Mouse (Mus musculus) adrenal gland, adult 2 months (tissue): ENCODE measurements around the gene Dmtf1. TPM values are rescaled to one million over a fixed set of nuclear protein-coding genes. Genes with fewer than 3 reads are reported as not detected.
"Not testable (repeated sequence)": the region's sequence is repeated elsewhere in the genome, so short reads cannot be mapped to it uniquely, and the experiment has no call there.

Experiments used
- DNase-seq: peaks from one replicate; pipeline ENCODE4 v3.0.0; 2021
- long read RNA-seq: library from polyadenylated mRNA; stranded (forward); transcript quantifications from one replicate; pipeline ENCODE4 v2.0.0, GENCODE M21; 2021
- polyA plus RNA-seq: library from polyadenylated mRNA; depleted of rRNA; stranded (reverse); fragments of >200 nt; gene quantifications from 2 replicates; pipeline ENCODE4 v1.2.3, GENCODE M21; 2012; rRNA removed
- total RNA-seq, 2 experiments: library from RNA; stranded (reverse); gene quantifications; 2 replicates each; pipeline ENCODE4 v1.2.3; 2021

The Dmtf1 gene
- total RNA-seq (10 to 100 TPM; 25.7 to 31.9 TPM), polyA plus RNA-seq (3.1 and 3.3 TPM in 2 replicates)
- long read RNA-seq, transcript Dmtf1-202 (17 exons, 3,498 nt): minor isoform, 5 of 21 reads
- long read RNA-seq, transcript Dmtf1-201 (18 exons, 3,806 nt): major isoform, 8 of 21 reads
- long read RNA-seq, partial matches to known transcripts: 1 of 21 reads
- long read RNA-seq, other reads (novel, unspliced or antisense): 5 of 21 reads

DNA sequence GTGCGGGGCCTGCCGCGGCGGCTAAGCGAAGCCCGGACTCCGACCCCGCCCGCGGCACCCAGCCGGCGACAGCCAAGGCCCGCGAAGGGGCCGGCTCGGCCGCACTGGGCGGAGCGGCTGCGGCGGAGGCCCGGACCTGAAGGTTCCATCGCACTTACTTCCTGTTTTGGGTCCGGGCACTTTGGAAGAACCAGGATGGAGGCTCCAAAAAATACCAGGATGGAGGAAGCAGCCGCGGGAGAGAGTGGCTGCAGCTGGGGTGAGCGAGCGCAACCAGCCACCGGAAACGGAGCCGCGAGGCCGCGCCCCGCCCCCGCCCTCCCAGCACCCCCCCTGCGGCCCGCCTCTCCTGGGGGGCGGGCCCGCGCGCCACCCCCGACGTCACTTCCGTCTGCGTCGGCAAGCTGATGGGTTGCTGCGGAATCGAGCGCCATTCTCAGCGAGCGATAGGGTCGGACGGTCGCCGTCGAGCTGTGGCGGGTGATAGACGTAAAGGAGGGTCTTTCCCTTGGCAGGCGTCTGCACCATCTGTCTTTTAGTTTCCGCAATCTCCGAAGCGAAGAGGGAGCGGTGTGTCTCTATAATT is at the start of gene Dmtf1:
Dmtf1 (minus strand) TSS at position 321 of the 586 bp plus-strand sequence.
- peak; percentile 94 for DNase-seq

DNA sequence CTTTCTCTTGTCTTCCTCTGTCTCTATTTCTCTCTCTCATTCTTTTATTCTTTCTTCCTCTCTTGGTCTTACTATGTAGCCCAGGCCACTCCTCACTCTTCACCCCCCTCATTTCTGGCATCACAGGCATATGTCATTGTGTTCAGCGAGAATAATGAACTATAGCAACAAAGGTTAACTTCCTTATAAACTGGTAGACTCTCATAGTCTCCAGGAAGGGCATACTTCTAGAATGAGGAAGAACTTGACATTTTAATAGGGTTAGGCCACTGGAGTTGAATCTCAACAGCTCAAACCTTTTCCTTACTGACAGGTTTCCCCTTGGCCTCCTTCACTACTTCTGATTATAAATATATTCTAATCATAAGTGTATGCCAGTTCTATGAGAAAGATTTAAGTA is 24.9 kb upstream of the Dmtf1 start:
- DNase-seq: no peak

DNA sequence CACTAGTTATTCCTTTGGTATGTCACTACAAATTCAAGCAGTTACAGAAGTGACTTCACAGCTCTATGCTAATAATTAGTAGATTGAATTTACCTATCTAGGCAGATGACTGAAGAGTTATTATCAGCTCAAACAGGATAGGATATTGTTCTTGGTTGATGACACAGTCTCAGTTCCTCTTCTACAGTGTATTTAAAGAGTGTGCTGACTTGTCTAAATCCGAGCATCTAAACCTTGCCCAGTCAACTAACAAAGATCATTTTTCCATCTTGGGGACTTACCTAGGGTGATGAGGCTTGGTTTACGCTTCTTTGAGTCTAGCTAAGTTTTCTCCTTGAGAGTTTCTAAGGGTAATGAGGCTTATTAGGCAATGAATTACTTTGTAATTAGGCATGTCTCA is 11.7 kb upstream of the Dmtf1 start:
- no peak for DNase-seq

DNA sequence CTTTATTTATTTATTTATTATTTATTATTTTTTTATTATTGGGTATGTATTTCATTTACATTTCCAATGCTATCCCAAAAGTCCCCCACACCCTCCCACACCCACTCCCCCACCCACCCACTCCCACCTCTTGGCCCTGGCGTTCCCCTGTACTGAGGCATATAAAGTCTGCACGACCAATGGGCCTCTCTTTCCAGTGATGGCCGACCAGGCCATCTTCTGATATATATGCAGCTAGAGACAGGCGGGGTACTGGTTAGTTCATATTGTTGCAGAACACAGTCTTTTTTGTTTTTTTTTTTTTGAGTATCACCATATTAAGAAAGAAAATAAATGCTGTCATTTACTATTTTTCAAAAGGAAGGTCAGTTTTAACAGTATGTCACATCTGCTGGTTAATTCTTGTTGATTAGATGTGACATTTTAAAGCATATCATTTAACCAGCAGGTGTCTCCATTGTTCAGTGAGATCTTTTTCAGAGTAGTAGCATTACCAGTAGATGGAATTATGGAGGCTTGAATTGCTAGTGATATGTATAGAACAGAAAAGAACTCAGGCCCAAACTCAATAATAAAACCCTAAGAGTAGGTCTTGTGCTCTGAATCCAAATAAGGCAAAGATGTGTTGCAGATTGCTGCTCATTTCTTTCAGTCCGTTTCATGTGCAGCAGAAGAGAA is 7.9 kb upstream of the Dmtf1 start:
- not testable (repeated sequence) for DNase-seq

DNA sequence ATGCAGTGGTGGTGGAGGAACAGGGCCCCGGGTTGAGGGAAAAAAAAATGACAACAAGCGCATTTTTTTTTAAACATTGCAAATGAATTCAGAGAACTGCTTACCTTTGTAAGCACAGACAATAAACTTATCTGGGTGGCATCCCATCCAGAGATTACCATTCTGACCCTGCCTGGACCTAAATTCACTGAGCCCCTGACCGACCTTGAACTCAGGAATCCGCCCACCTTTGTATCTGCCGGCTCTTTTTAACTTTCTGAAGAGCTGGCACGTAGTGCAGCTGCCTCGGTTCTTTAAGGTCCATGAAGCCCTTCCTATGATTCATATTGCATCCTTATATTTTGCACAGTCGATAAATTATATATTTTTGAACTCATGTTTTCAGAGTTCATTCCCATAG is 4.8 kb upstream of the Dmtf1 start:
- DNase-seq: no peak

DNA sequence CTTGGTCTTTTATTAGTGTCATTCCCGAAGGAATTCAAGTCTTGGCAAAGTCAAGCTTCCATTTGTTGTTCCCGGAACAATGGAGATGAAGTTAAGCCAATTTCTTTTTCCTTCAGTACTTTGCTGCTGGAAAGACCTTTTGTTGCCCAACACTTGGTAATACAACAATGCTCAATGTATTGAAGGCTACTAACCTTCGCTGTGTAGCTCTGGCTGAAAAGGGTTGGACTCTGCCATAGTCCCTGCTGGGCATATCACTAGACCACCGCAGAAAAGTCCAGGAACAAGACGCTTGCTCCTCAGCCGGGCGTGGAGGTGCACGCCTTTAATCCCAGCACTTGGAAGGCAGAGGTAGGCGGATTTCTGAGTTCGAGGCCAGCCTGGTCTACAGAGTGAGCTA is 3.6 kb upstream of the Dmtf1 start:
- not testable (repeated sequence) for DNase-seq

DNA sequence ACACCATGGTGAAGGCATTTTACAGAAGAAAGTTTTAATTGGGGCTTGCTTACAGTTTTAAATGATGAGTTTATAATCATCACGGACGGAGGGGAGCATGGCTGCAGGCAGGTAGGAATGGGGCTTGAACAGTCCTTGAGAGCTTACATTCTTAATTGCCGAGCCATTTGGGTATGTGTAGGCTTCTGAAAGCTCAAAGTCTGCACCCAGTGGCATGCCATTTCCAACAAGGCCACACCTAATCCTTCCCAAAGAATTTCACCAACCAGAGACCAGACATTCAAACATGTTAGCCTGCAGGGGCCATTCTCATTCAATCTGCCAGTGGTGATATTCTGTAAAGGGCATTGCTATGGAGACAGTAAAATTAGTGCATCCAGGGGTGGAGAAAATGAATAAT is 1.8 kb upstream of the Dmtf1 start:
- DNase-seq: no peak

DNA sequence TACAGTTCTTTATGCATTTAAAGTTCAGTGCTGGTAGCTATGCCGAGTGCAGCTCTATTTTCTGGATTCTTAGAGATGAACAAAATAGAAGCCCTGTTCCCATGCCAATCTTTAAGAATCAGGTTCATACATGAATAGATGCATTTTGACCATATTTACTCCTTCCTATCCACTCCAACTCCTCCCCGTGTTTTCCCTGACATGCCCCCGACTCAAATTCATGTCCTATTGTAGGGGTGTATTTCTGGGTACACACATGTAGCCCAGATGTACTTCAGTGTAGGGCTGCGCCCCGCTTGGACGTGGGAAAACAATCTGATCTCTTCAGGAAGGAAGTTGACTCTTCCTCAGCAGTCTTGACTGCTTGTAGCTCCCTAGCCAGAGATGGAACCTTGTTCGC is 512 bp upstream of the Dmtf1 start:
- DNase-seq: no peak

DNA sequence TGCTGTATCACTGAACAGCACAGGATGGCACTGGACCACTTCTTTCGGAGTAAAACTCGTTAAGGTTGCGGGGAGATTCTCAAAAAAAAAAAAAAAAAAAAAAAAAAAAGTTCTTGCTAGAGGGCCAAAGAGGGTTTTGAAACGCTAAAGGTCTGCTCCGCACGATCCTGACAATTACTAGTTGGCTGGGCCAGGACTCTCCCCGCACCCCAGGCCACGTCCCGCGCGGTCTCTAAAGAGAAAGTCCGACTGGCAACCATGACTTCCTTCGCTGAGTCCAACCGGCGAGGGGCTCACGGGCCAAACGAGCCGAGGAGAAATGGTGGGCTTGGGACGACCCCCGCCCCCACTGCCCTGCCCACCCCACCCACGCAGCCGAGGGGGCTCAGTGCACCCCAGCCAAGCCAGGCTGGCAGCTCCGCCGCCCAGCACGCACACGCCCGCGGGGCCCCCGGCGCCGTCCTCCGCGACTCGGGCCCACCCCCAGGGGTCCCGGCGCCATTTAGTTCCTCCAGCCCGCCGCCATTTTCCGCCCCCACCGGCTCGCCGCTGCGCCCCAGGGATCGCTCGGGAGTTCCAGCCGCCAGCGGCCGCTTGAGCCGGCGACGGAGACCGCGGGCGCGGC is 633 bp downstream of the Dmtf1 start:
- DNase-seq: no peak

DNA sequence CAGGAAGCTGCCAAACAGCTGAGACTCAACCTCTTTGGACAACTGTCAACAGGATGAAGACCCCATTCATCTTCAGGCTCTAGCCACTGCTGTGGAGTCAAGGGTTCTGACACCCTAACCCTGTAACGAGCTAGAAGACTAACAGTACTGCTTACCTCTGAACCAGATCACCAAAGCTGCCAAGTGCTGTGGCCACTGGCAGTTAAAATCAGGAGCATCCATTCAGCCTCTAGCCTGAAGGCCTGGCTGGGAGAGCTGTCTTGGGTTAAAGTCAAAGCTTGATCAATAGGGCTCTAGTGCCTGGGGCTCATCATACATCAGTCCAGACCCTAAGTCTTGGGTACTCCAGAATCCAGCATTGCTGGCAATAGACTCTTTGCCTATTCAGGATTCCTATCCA is 4.2 kb downstream of the Dmtf1 start:
- no peak for DNase-seq

DNA sequence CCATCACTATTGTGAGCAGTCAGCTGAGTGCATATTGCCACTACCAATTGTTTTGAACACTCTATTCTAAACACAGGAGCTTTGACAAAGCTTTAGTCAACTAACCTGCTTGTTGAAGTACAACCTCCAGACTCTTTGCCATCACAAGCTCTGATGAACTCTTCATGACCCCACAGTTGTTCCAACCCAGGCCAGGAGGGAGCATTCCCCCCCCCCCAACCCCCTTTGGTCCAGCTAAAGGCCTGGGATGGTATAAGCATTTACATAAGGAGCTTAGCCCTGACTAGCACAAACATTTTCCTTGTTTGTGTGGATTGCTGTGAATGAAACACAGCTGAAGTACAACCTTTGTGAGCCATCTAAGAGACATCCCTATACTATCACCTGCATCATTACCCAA is 4.8 kb downstream of the Dmtf1 start:
- DNase-seq: no peak

DNA sequence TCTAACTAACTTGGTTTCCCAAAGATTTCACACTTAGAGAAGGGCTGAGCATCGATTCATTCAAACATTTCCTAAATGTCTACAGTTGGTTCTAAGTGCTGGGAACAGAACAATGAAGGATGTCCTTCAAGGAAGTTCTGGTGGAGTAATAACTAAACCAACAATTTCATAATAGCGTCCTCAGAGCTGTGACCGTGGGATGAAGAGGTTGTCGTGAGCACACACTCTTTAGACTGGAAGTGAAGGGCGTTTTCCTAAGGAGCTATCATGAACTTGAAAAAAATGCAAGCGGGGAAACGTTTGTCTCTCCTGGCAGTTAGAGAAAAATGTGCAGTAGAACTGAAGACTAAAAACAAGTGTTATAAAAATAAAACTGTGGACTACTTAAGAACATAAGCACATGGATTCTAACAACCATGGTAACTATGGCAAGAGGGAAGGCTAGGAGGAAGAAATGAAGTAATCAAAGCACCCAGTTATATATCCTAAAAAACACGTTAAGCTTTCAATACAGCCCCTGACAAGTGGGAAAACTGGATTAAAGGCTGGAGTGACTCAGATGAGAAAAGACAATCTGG is 12.2 kb downstream of the Dmtf1 start:
- no peak for DNase-seq

DNA sequence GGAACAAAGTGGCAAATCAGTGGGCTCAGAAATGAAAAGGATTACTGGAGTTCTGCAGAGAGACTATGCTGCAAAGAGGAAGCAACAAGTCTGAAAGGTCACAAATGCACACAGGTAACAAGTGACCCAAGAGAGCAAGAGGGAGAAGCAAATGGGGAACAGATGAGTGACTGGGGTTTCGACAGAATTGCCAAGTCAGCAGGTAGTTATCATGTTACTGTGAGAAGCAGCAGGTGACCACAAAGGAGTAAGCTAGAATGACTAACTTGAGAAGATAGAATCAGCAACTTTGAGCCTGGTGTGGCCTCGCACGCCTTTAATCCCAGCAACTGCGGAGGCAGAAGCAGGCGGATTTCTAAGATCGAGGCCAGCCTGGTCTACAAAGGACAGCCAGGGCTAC is 19.2 kb downstream of the Dmtf1 start:
- no peak for DNase-seq

DNA sequence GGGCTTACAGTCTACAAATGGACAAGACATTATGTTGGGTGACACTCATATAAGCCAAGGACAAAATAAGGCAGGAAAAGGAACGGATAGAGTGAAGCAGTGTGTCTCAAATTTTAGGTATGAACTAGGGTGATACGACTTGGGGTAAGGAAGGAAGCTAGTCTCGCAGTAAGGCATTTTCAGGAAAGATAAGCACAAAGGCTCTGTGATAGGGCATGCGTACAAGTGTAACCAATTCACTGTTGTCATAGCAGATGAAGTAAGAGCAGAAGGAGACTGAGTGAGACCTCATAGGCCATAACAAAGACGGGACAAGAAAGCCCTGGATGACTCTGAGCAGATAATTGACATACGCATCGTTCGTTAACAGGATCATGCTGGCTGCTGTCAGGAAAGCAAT is 20.9 kb downstream of the Dmtf1 start:
- no peak for DNase-seq

DNA sequence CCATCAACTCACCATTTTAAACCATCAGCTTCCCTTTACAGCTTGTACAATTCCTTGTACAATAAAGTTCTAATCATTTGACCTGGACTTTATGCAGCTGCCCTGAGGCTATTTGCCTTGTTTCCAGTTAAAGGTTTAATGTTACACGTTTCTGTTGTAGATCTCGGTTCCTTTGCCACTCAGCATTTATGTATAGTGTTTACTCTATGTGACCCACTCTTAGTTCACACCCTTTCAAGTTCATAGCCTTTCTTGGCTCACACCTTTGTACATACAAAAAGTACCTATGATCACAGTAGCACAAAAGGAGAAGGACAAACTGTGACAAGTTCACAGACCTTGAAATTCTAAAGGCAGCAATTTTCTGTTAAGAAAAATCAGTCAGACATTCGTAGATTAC is 26.0 kb downstream of the Dmtf1 start:
- no peak for DNase-seq

DNA sequence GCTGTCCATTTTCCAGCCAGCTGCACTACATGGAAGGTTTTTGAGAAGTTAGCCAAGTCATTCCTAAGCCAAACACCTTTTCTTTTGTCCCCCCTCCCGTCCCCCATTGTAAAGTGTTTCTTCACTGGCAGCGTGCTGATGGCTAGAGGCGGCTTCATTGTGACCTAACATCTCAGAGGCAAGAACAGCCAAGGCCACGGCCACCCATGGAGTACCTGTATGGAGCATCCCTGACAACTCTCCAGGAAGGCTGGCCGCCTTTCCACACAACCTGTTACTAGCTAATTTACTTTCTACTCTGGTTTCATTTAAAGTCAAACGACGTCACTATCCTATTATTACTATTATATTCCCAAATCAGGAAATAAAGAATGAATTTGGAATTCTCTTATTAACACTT is 29.8 kb downstream of the Dmtf1 start:
- DNase-seq: no peak

DNA sequence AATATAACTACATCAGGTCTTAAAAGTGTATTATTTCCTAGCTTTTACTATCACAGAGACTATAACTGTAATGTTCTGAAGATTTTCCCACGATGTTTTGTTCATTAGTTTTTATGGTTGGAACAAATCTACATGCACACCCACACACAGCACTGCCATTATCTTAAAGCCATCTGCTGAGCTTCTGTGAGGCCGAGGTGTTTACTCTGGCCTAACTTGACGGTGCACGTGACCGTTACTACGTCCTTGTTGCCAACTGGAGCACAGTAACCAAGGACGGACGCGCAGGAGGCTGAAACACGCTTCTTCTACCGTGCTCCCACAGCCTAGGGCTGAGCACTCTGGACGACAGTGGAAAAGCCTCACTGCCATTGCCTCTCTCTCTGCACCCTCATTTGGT is 33.0 kb downstream of the Dmtf1 start:
- DNase-seq: no peak

DNA sequence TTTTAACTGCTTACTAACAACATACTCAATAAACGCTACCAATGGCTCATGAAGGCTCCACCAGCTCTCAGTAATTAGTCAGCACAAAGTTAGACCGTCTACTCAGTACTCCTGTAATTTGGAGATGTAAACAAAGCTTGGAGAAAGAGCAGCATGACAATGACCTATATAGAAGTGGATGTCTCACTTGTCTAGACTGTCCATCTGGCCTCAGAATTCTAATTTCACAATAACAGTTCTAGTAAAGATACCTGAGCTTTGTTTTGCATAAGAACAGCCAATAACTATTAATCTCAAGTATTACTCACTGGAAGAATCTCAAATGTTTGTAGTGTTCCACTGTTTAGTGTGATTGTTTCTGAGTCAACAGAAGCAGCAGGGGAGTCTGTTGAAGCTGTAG is 37.4 kb downstream of the Dmtf1 start:
- no peak for DNase-seq

DNA sequence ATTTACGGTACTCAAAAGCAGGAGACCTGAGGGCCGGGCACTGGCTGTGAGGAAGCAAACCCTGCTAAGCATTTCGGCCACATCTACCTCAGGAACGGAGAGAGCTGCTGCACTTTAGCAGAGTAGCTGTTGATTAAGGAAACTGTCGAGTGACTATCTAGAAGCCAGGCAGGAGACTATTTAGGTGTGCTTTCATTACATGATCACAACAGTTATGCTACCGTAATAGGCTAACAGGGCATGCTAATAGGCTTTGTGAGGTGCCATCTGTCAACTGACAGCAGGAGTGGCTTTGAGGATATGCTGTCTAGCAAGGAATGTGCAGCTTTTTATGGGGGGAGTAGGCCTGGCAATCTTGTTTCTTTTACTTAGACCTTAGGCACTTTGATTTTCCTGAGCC is 47.4 kb downstream of the Dmtf1 start:
- DNase-seq: no peak

DNA sequence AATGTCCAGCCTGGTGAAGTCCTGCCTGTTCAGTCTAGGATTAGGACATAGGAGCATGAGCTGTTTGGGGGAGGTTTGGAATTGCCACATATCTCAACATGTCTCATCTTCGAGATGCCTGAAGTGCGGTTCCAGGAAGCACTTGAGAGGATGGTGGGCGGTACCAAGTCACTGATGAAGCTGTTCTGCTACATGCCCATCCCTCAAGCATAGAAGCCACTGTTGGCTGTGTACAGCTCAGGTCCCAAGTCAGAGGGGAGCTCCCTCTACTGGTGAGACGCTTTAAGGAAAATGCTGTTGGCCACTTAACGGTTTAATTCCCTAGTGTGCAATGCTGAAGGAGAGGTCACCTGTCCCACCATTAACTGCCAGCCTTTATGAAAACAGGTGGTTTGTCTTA is 49.8 kb downstream of the Dmtf1 start:
- peak; percentile 57 for DNase-seq

DNA sequence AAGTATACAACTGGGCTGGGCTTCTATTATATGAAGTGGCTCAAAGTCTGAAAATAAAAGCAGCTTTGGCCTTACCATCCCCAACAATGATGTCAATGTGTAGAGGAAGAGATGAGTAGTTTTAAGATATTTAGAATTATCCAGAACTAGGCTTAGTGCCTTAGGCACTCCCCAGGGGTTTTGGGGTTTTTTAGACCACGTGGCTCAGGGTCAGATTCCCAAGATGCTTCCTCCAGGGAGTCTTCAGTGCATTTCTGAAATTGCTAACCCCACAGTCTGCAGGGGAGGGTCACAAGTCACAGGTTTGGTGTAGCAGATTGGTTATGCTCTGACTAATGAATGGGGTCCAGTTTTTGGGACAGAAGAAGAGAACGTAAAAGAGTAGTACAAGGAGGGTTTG is 50.3 kb downstream of the Dmtf1 start:
- no peak for DNase-seq

DNA sequence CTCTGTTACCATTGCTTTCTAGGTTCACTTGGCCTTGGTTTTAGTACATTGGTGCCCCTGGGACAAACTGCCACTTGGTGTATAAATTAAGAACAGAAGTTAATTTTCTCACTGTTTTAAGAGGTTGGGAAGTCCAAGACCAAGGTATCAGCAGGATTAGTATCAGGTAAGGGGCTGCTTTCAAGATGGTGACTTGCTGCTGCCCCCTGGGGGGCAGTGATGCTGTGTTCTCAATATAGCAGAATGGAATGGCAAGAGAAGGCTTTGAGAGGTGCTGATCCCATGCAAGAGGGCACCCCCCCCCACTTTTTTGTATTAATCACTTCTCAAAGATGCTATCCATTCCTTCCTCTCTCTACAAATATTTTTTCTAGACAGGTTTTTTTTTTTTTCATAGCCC is 52.0 kb downstream of the Dmtf1 start:
- DNase-seq: no peak

DNA sequence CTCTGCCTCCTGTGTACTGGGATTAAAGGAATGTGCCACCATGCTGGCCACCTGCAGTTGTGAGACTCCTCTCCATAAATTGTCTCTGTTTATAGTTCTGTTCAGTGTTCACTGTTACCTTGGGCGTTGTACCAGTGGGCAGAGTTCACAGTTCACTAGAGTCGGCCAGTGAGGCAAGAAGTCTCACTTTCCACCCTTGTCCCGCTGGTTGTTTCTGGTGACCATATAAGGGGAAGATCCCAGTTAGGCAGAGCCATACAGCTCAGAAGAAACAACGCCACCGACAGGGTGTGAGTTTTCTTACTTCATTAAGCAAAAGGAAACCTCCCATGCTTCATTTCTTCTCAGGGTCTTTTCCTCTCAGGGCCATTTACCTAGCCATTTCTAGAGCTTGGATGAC is 53.1 kb downstream of the Dmtf1 start:
- DNase-seq: no peak
